Mouse (Mus musculus) heart, adult 18-20 months (tissue): ENCODE results near the gene Larp4b. TPM values are rescaled to one million over a fixed set of nuclear protein-coding genes. Genes with fewer than 3 reads are reported as not detected.
A peak's percentile ranks its signal among the peaks of the same experiment; 100 is the strongest.
"Not testable (repeated sequence)": the region's sequence is repeated elsewhere in the genome, so short reads cannot be mapped to it uniquely, and the experiment has no call there.

ENCODE experiments used
- DNase-seq, 2 experiments: peaks; one replicate each; pipeline ENCODE4 v3.0.0; 2021 to 2022; ENCODE audit warnings: mixed read lengths in 1 of 2
- long read RNA-seq, 2 experiments: library from polyadenylated mRNA; stranded (forward); transcript quantifications; one replicate each; pipeline ENCODE4 v2.0.0; 2021
- total RNA-seq, 2 experiments: library from RNA; stranded (reverse); gene quantifications; 2 replicates each; pipeline ENCODE4 v1.2.3; 2021

Gene Larp4b
- total RNA-seq = 10 to 100 TPM; 63.8 to 75.7 TPM
- long read RNA-seq, experiment 1, full-length matches to known transcripts = 2 of 13 reads
- long read RNA-seq, experiment 1, partial matches to known transcripts = 8 of 13 reads
- long read RNA-seq, experiment 1, other reads (novel, unspliced or antisense) = 3 of 13 reads
- long read RNA-seq, experiment 2, full-length matches to known transcripts = 1 of 8 reads
- long read RNA-seq, experiment 2, partial matches to known transcripts = 7 of 8 reads
- long read RNA-seq, experiment 2, other reads (novel, unspliced or antisense) = 0 of 8 reads

GRCm38 (mm10) chr13:9093316-9094155, at the start of gene Larp4b:
Larp4b (plus strand) TSS chr13:9093881.
- DNase-seq = peak; percentile 95 to 99

- DNase-seq = no peak
These were observed 49.0 kb upstream of the Larp4b start for GRCm38 (mm10) chr13:9044731-9045130.

GRCm38 (mm10) chr13:9052049-9052691, 41.5 kb upstream of the Larp4b start:
- DNase-seq = not testable (repeated sequence)

GRCm38 (mm10) chr13:9057277-9057676, 36.4 kb upstream of the Larp4b start:
- DNase-seq = no peak

GRCm38 (mm10) chr13:9058706-9059105, 35.0 kb upstream of the Larp4b start:
- no peak for DNase-seq

- no peak for DNase-seq
These were observed 32.3 kb upstream of the Larp4b start for GRCm38 (mm10) chr13:9061394-9061793.

GRCm38 (mm10) chr13:9064196-9064595, 29.5 kb upstream of the Larp4b start:
- DNase-seq = peak; percentile 23 to 64

- no peak for DNase-seq
These were observed 27.6 kb upstream of the Larp4b start for GRCm38 (mm10) chr13:9066107-9066506.

- DNase-seq = no peak
These were observed 22.7 kb upstream of the Larp4b start for GRCm38 (mm10) chr13:9071008-9071407.

- no peak for DNase-seq
These were observed 19.9 kb upstream of the Larp4b start for GRCm38 (mm10) chr13:9073818-9074217.

GRCm38 (mm10) chr13:9075825-9076592, 17.7 kb upstream of the Larp4b start:
- no peak for DNase-seq

- peak in 1 of 2 experiments; percentile 10 for DNase-seq
These were observed 11.4 kb upstream of the Larp4b start for GRCm38 (mm10) chr13:9082128-9082883.

GRCm38 (mm10) chr13:9094186-9094980, 702 bp downstream of the Larp4b start:
- DNase-seq = peak; percentile 25 to 37

GRCm38 (mm10) chr13:9099289-9099688, 5.6 kb downstream of the Larp4b start:
- DNase-seq = no peak

- no peak for DNase-seq
These were observed 6.8 kb downstream of the Larp4b start for GRCm38 (mm10) chr13:9100517-9100916.

- no peak for DNase-seq
These were observed 12.6 kb downstream of the Larp4b start for GRCm38 (mm10) chr13:9106246-9106645.

- no peak for DNase-seq
These were observed 13.5 kb downstream of the Larp4b start for GRCm38 (mm10) chr13:9106992-9107858.

GRCm38 (mm10) chr13:9113735-9114134, 20.1 kb downstream of the Larp4b start:
- DNase-seq = no peak

GRCm38 (mm10) chr13:9120835-9121542, 27.3 kb downstream of the Larp4b start:
- no peak for DNase-seq
